Mouse (Mus musculus) small intestine, adult 2 months (tissue): ENCODE results near the gene Klhl21.

ENCODE experiments used
- CTCF ChIP-seq: fragments of 200-500 bp; IDR thresholded peaks from 2 replicates; pipeline ENCODE4 v1.5.1; 2012; ENCODE audit warnings: low read depth, mild to moderate bottlenecking, control low read depth, inconsistent platforms, low read length, moderate library complexity, mixed read lengths; ENCODE audit not compliant: insufficient replicate concordance, insufficient read length; ENCODE audit errors: extremely low read depth
- POLR2A ChIP-seq: fragments of 200-500 bp; IDR thresholded peaks from 2 replicates; pipeline ENCODE4 v1.6.1; 2012; ENCODE audit warnings: low read depth, mild to moderate bottlenecking, control low read depth, inconsistent platforms, low read length, moderate library complexity

- TF ChIP-seq CTCF = no peak
- peak; percentile 21; the same call in 1 of the 2 replicates for TF ChIP-seq POLR2A
Observed at GRCm38 (mm10) chr4:152007481-152008147, 989 bp upstream of the Klhl21 start.
